Mouse (Mus musculus) kidney, postnatal 36 days (tissue): ENCODE data around the gene Htr1a.

Experiments
- DNase-seq, 2 experiments: peaks; one replicate each; pipeline ENCODE4 v3.0.0; 2021 to 2022; ENCODE audit warnings: mixed read lengths in 2 of 2

Htr1a gene

GRCm38 (mm10) chr13:105443339-105443738 is at the start of gene Htr1a:
Gene Htr1a (plus strand): TSS chr13:105443639.
- DNase-seq: no peak

- no peak for DNase-seq
These were observed 31.7 kb upstream of the Htr1a start for GRCm38 (mm10) chr13:105411535-105412326.

GRCm38 (mm10) chr13:105412327-105412722 is 31.1 kb upstream of the Htr1a start:
- no peak for DNase-seq

- DNase-seq: no peak
These were observed 10.3 kb upstream of the Htr1a start for GRCm38 (mm10) chr13:105433141-105433540.

GRCm38 (mm10) chr13:105433630-105434029 is 9.8 kb upstream of the Htr1a start:
- DNase-seq: no peak

GRCm38 (mm10) chr13:105442576-105442975 is 863 bp upstream of the Htr1a start:
- peak; percentile 19 to 81 for DNase-seq

GRCm38 (mm10) chr13:105443871-105444237 is 415 bp downstream of the Htr1a start:
- no peak for DNase-seq

- DNase-seq: no peak
These were observed 927 bp downstream of the Htr1a start for GRCm38 (mm10) chr13:105444238-105444894.

GRCm38 (mm10) chr13:105444895-105445281 is 1.4 kb downstream of the Htr1a start:
- DNase-seq: no peak

GRCm38 (mm10) chr13:105446239-105446638 is 2.8 kb downstream of the Htr1a start:
- DNase-seq: no peak

GRCm38 (mm10) chr13:105447695-105448094 is 4.3 kb downstream of the Htr1a start:
- no peak for DNase-seq

GRCm38 (mm10) chr13:105451536-105451935 is 8.1 kb downstream of the Htr1a start:
- no peak for DNase-seq
